Mouse (Mus musculus) forebrain, embryonic 13.5 days (tissue): ENCODE measurements around the gene Smyd1. TPM values are rescaled to one million over a fixed set of nuclear protein-coding genes. Genes with fewer than 3 reads are reported as not detected.
"Not testable (repeated sequence)": the region's sequence is repeated elsewhere in the genome, so short reads cannot be mapped to it uniquely, and the experiment has no call there.

Experiments
- ATAC-seq: fragments of 200-750 bp; cut with Nextera tagmentation; 2 replicates; pipeline ENCODE4 v1.8.0; 2017
- H3K27ac ChIP-seq: fragments of 300-500 bp; sonication (generic); 2 replicates; pipeline ENCODE4 v1.5.1; 2015; ENCODE audit warnings: inconsistent platforms, mild to moderate bottlenecking, moderate library complexity
- H3K27me3 ChIP-seq: fragments of 300-500 bp; sonication (generic); 2 replicates; pipeline ENCODE4 v1.6.1; 2015; ENCODE audit warnings: mild to moderate bottlenecking, inconsistent platforms
- H3K36me3 ChIP-seq: fragments of 300-500 bp; sonication (generic); 2 replicates; pipeline ENCODE4 v1.6.1; 2015; ENCODE audit warnings: mild to moderate bottlenecking, inconsistent platforms; ENCODE audit not compliant: poor library complexity, severe bottlenecking
- H3K4me1 ChIP-seq: fragments of 300-500 bp; sonication (generic); 2 replicates; pipeline ENCODE4 v1.6.1; 2015; ENCODE audit warnings: inconsistent platforms
- H3K4me2 ChIP-seq: fragments of 300-500 bp; sonication (generic); 2 replicates; pipeline ENCODE4 v1.6.1; 2015; ENCODE audit warnings: inconsistent platforms, mild to moderate bottlenecking, moderate library complexity
- H3K4me3 ChIP-seq: fragments of 300-500 bp; sonication (generic); 2 replicates; pipeline ENCODE4 v1.5.1; 2015; ENCODE audit warnings: mild to moderate bottlenecking, inconsistent platforms
- H3K9ac ChIP-seq: fragments of 300-500 bp; sonication (generic); 2 replicates; pipeline ENCODE4 v1.6.1; 2015; ENCODE audit warnings: mild to moderate bottlenecking, inconsistent platforms
- H3K9me3 ChIP-seq: fragments of 300-500 bp; sonication (generic); replicated peaks from 2 replicates; pipeline ENCODE4 v1.6.1; 2016; ENCODE audit warnings: inconsistent platforms
- WGBS: fragments of 180-500 bp; shearing (Covaris S2); methylation state at CpG from one replicate; pipeline ENCODE4 v1.1.7; 2015; 5-methylcytosine and 5-hydroxymethylcytosine counted together
- polyA plus RNA-seq: library from polyadenylated mRNA; unstranded; fragments of >200 nt; fragmentation: Nextera tagmentation; extraction: Ambion mirVana; gene quantifications from 2 replicates; pipeline ENCODE4 v1.2.1, GENCODE M21; 2015

Gene Smyd1
- polyA plus RNA-seq, 1 experiment from 2014 or later: 0.05 TPM

- Histone ChIP-seq H3K9ac (no peak overlapping the region), H3K36me3 (no peaks in the 10 kb centered on the region), H3K4me1 (no peaks in the 10 kb centered on the region), H3K27me3 (no peaks in the 10 kb centered on the region), H3K4me2 (no peak overlapping the region), H3K4me3 (no peak overlapping the region), H3K27ac (no peak overlapping the region), H3K9me3 (no peaks in the 10 kb centered on the region)
- no peak for ATAC-seq
- 88% methylated on average over 9 of the region's 9 CpGs for WGBS
Observed at GRCm38 (mm10) chr6:71341179-71341578, 19.1 kb upstream of the Smyd1 start.

GRCm38 (mm10) chr6:71339351-71339750 is 17.3 kb upstream of the Smyd1 start:
- ATAC-seq: no peak
- no peaks in the 10 kb centered on the region for H3K4me1 ChIP-seq
- H3K4me2 ChIP-seq: no peak overlapping the region
- no peaks in the 10 kb centered on the region for H3K27me3 ChIP-seq
- H3K9ac ChIP-seq: no peak overlapping the region
- no peak overlapping the region for H3K27ac ChIP-seq
- no peak overlapping the region for H3K4me3 ChIP-seq
- no peaks in the 10 kb centered on the region for H3K36me3 ChIP-seq
- 84% methylated on average over 4 of the region's 4 CpGs for WGBS
- no peaks in the 10 kb centered on the region for H3K9me3 ChIP-seq

GRCm38 (mm10) chr6:71338941-71339340 is 16.9 kb upstream of the Smyd1 start:
- H3K4me2 ChIP-seq: no peak overlapping the region

GRCm38 (mm10) chr6:71337666-71338065 is 15.6 kb upstream of the Smyd1 start:
- no peak overlapping the region for H3K4me3 ChIP-seq
- WGBS: 97% methylated on average over 8 of the region's 8 CpGs

More at GRCm38 (mm10) chr6:71338941-71339340, 16.9 kb upstream of the Smyd1 start:
- 82% methylated on average over 3 of the region's 3 CpGs for WGBS
- H3K27me3 ChIP-seq: no peaks in the 10 kb centered on the region
- H3K27ac ChIP-seq: no peak overlapping the region
- no peaks in the 10 kb centered on the region for H3K9me3 ChIP-seq
- no peak for ATAC-seq
- H3K9ac ChIP-seq: no peak overlapping the region
- no peaks in the 10 kb centered on the region for H3K36me3 ChIP-seq
- no peaks in the 10 kb centered on the region for H3K4me1 ChIP-seq
- no peak overlapping the region for H3K4me3 ChIP-seq

GRCm38 (mm10) chr6:71333578-71334273 is 11.7 kb upstream of the Smyd1 start:
- Histone ChIP-seq H3K4me1 (no peaks in the 10 kb centered on the region), H3K4me2 (no peak overlapping the region), H3K9me3 (no peaks in the 10 kb centered on the region), H3K9ac (no peak overlapping the region), H3K27ac (no peak overlapping the region), H3K36me3 (no peaks in the 10 kb centered on the region), H3K27me3 (no peaks in the 10 kb centered on the region), H3K4me3 (no peak overlapping the region)
- ATAC-seq: no peak
- 91% methylated on average over 11 of the region's 11 CpGs for WGBS

More at GRCm38 (mm10) chr6:71337666-71338065, 15.6 kb upstream of the Smyd1 start:
- Histone ChIP-seq H3K9ac (no peak overlapping the region), H3K36me3 (no peaks in the 10 kb centered on the region), H3K27me3 (no peaks in the 10 kb centered on the region), H3K4me1 (no peaks in the 10 kb centered on the region), H3K27ac (no peak overlapping the region), H3K4me2 (no peak overlapping the region), H3K9me3 (no peaks in the 10 kb centered on the region)
- no peak for ATAC-seq

GRCm38 (mm10) chr6:71333031-71333430 is 11.0 kb upstream of the Smyd1 start:
- H3K9me3 ChIP-seq: no peaks in the 10 kb centered on the region
- no peak overlapping the region for H3K27ac ChIP-seq
- H3K4me1 ChIP-seq: no peaks in the 10 kb centered on the region
- H3K4me2 ChIP-seq: no peak overlapping the region
- H3K27me3 ChIP-seq: no peaks in the 10 kb centered on the region
- WGBS: 71% methylated on average over 3 of the region's 3 CpGs
- no peaks in the 10 kb centered on the region for H3K36me3 ChIP-seq
- ATAC-seq: no peak
- H3K9ac ChIP-seq: no peak overlapping the region
- no peak overlapping the region for H3K4me3 ChIP-seq

- H3K4me2 ChIP-seq: no peak overlapping the region
- no peaks in the 10 kb centered on the region for H3K9me3 ChIP-seq
- H3K27me3 ChIP-seq: no peaks in the 10 kb centered on the region
- no peaks in the 10 kb centered on the region for H3K4me1 ChIP-seq
- no peak overlapping the region for H3K9ac ChIP-seq
- no peak overlapping the region for H3K27ac ChIP-seq
- ATAC-seq: no peak
- WGBS: 90% methylated on average over 11 of the region's 11 CpGs
- no peak overlapping the region for H3K4me3 ChIP-seq
- H3K36me3 ChIP-seq: no peaks in the 10 kb centered on the region
Observed at GRCm38 (mm10) chr6:71332236-71332965, 10.4 kb upstream of the Smyd1 start.

- H3K4me1 ChIP-seq, H3K36me3 ChIP-seq, H3K27ac ChIP-seq, H3K4me3 ChIP-seq, ATAC-seq, H3K9ac ChIP-seq, H3K4me2 ChIP-seq, H3K9me3 ChIP-seq, H3K27me3 ChIP-seq: not testable (repeated sequence)
- 94% methylated on average over 2 of the region's 4 CpGs for WGBS
Observed at GRCm38 (mm10) chr6:71331491-71331890, 9.5 kb upstream of the Smyd1 start.

- ATAC-seq: no peak
- H3K27me3 ChIP-seq: no peaks in the 10 kb centered on the region
- H3K9ac ChIP-seq: no peak overlapping the region
- H3K27ac ChIP-seq: no peak overlapping the region
- no peak overlapping the region for H3K4me3 ChIP-seq
- no peaks in the 10 kb centered on the region for H3K36me3 ChIP-seq
- H3K4me1 ChIP-seq: no peaks in the 10 kb centered on the region
- H3K4me2 ChIP-seq: no peak overlapping the region
- H3K9me3 ChIP-seq: no peaks in the 10 kb centered on the region
- 92% methylated on average over 7 of the region's 7 CpGs for WGBS
Observed at GRCm38 (mm10) chr6:71330486-71330885, 8.5 kb upstream of the Smyd1 start.

- WGBS: 85% methylated on average over 6 of the region's 6 CpGs
- no peak for ATAC-seq
- H3K4me2 ChIP-seq: no peak overlapping the region
- no peaks in the 10 kb centered on the region for H3K27me3 ChIP-seq
- H3K4me1 ChIP-seq: no peaks in the 10 kb centered on the region
- no peaks in the 10 kb centered on the region for H3K36me3 ChIP-seq
- no peak overlapping the region for H3K27ac ChIP-seq
- H3K9ac ChIP-seq: no peak overlapping the region
- no peak overlapping the region for H3K4me3 ChIP-seq
- H3K9me3 ChIP-seq: no peaks in the 10 kb centered on the region
Observed at GRCm38 (mm10) chr6:71329881-71330280, 7.8 kb upstream of the Smyd1 start.

- H3K4me2 ChIP-seq: no peak overlapping the region
- no peaks in the 10 kb centered on the region for H3K36me3 ChIP-seq
- 91% methylated on average over 9 of the region's 9 CpGs for WGBS
- no peak overlapping the region for H3K9ac ChIP-seq
- H3K4me1 ChIP-seq: no peaks in the 10 kb centered on the region
- H3K4me3 ChIP-seq: no peak overlapping the region
- ATAC-seq: no peak
- no peaks in the 10 kb centered on the region for H3K27me3 ChIP-seq
- H3K9me3 ChIP-seq: no peaks in the 10 kb centered on the region
- H3K27ac ChIP-seq: no peak overlapping the region
Observed at GRCm38 (mm10) chr6:71324816-71325215, 2.8 kb upstream of the Smyd1 start.

GRCm38 (mm10) chr6:71322491-71322921 is 473 bp upstream of the Smyd1 start, which contains the start of gene Cd8b1:
Gene Cd8b1, plus strand, starts transcription at chr6:71322788.
- Histone ChIP-seq H3K27me3 (no peaks in the 10 kb centered on the region), H3K27ac (no peak within 1 kb of the TSS), H3K9me3 (no peaks in the 10 kb centered on the region), H3K4me3 (no peak within 1 kb of the TSS), H3K9ac (no peak within 1 kb of the TSS), H3K36me3 (no peaks in the 10 kb centered on the region), H3K4me2 (no peak within 1 kb of the TSS), H3K4me1 (no peaks in the 10 kb centered on the region)
- no peak for ATAC-seq
- WGBS: 84% methylated on average over 7 of the region's 7 CpGs
